Mouse (Mus musculus) C2C12 (cell line): ENCODE results near the gene Zfp90. TPM values are rescaled to one million over a fixed set of nuclear protein-coding genes. Genes with fewer than 3 reads are reported as not detected.
A peak's percentile ranks its signal among the peaks of the same experiment; 100 is the strongest.

Experiments
- H3K27me3 ChIP-seq: one replicate; pipeline ENCODE4 v1.6.1; 2011; ENCODE audit not compliant: control insufficient read depth, insufficient read depth, insufficient read length
- H3K36me3 ChIP-seq: one replicate; pipeline ENCODE4 v1.6.1; 2011; ENCODE audit not compliant: control insufficient read depth, insufficient read depth
- H3K4me3 ChIP-seq: one replicate; pipeline ENCODE4 v1.5.1; 2011; ENCODE audit warnings: mild to moderate bottlenecking, control low read depth; ENCODE audit not compliant: poor library complexity, insufficient read depth, severe bottlenecking
- H3K79me2 ChIP-seq: one replicate; pipeline ENCODE4 v1.6.1; 2011; ENCODE audit not compliant: control insufficient read depth, insufficient read depth
- H3K79me3 ChIP-seq: one replicate; pipeline ENCODE4 v1.6.1; 2011; ENCODE audit warnings: low read depth, control low read depth
- H3ac ChIP-seq: one replicate; pipeline ENCODE3; 2011; ENCODE audit warnings: low read depth; ENCODE audit not compliant: control insufficient read depth, insufficient read length
- CEBPB ChIP-seq: IDR thresholded peaks from one replicate; pipeline ENCODE4 v1.6.1; 2011; ENCODE audit warnings: low read depth, mild to moderate bottlenecking, control low read depth, moderate library complexity
- CTCF ChIP-seq: IDR thresholded peaks from one replicate; pipeline ENCODE4 v1.5.1; 2011; ENCODE audit not compliant: control insufficient read depth, insufficient read depth, insufficient read length
- FOSL1 ChIP-seq: IDR thresholded peaks from one replicate; pipeline ENCODE4 v1.8.0; 2011; ENCODE audit warnings: mild to moderate bottlenecking, low read length; ENCODE audit not compliant: poor library complexity, insufficient read depth, severe bottlenecking
- MAX ChIP-seq: IDR thresholded peaks from one replicate; pipeline ENCODE4 v1.6.1; 2011; ENCODE audit warnings: mild to moderate bottlenecking, control low read depth
- MYOD1 ChIP-seq: IDR thresholded peaks from one replicate; pipeline ENCODE4 v1.6.1; 2011; ENCODE audit warnings: low read depth; ENCODE audit not compliant: control insufficient read depth, insufficient read length
- MYOG ChIP-seq: IDR thresholded peaks from one replicate; pipeline ENCODE4 v1.6.1; 2011; ENCODE audit not compliant: control insufficient read depth, insufficient read length; ENCODE audit errors: extremely low read depth
- USF1 ChIP-seq: IDR thresholded peaks from one replicate; pipeline ENCODE4 v1.6.1; 2011; ENCODE audit warnings: low read depth, mild to moderate bottlenecking, control low read depth, moderate library complexity
- long read RNA-seq, 2 experiments: library from polyadenylated mRNA; unstranded; transcript quantifications; one replicate each; pipeline ENCODE4 v2.0.0; 2019 to 2020
- polyA plus RNA-seq: library from polyadenylated mRNA; unstranded; fragments of >200 nt; fragmentation: generic; extraction: Trizol; gene quantifications from one replicate; pipeline ENCODE4 v1.2.1, GENCODE M21; 2012; ENCODE audit warnings: missing spikeins

Gene Zfp90
- polyA plus RNA-seq, result 3.8 TPM
- long read RNA-seq, experiment 1, transcript Zfp90-206 (4 exons, 3,447 nt), result major isoform, 6 of 6 reads
- long read RNA-seq, experiment 1, partial matches to known transcripts, result 0 of 6 reads
- long read RNA-seq, experiment 1, other reads (novel, unspliced or antisense), result 0 of 6 reads
- long read RNA-seq, experiment 2, transcript Zfp90-201 (4 exons, 2,632 nt), result minor isoform, 11 of 74 reads
- long read RNA-seq, experiment 2, transcript Zfp90-206 (4 exons, 3,447 nt), result major isoform, 49 of 74 reads
- long read RNA-seq, experiment 2, partial matches to known transcripts, result 1 of 74 reads
- long read RNA-seq, experiment 2, other reads (novel, unspliced or antisense), result 12 of 74 reads

DNA sequence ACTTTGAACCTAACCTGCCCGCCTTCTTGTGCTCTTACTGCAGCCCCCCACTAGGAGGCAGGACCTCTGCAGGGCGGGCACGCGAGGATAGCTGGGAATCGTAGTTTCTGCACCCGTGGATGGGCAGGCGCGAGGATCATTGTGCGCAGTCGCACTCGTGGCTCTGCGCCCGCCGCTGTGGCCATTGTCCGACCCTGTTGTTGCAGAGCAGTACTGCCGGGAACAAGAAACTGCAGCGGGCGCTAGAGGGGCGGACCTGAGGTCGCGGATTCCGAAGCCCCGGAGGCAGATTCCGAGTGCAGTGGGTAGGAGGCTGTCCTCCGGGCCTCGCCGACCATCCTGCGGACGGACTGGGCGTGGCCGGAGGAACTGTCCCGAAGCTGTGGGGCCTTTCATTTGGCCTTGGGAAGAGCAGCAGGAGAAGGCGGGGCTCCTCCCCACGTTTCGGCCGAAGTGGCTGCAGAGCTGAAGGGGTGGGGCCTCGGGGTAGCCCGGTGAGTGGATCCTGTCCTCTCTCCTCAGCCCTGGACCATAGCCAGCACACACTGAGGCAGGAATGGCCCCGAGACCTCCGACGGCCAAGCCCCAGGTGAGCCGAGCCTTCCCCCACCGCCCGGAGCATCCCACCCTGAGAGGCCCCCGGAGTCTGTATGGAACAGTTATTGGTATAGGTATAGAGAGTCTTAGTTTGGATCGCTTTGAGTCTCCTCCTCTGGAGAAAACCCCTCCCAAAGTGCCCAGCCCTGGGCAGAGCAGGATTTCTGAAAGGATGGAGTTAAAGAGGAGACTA is at the start of gene Zfp90:
Zfp90 (plus strand) TSS at position 146 of the 790 bp plus-strand sequence.
- no peaks in the 10 kb centered on the region for H3K27me3 ChIP-seq
- H3K36me3 ChIP-seq, result peaks cover 16% of the 10 kb centered on the region
- no peak for TF ChIP-seq FOSL1
- TF ChIP-seq MAX, result peak; percentile 62
- TF ChIP-seq CTCF, result peak; percentile 85
- no peak for TF ChIP-seq MYOD1
- H3K79me3 ChIP-seq, result peaks cover 5% of the 10 kb centered on the region
- H3K79me2 ChIP-seq, result peaks cover 27% of the 10 kb centered on the region
- peak within 1 kb of the TSS; percentile 65 for H3ac ChIP-seq
- peak within 1 kb of the TSS; percentile 49 for H3K4me3 ChIP-seq

GRCm38 (mm10) chr8:106368501-106368900 is 46.6 kb upstream of the Zfp90 start:
- TF ChIP-seq CTCF (no peak), MYOG (no peak), FOSL1 (no peak), MAX (no peak), CEBPB (no peak), MYOD1 (no peak), USF1 (no peak)
- peaks cover 16% of the 10 kb centered on the region for H3K27me3 ChIP-seq
- H3K79me3 ChIP-seq, result no peaks in the 10 kb centered on the region
- no peaks in the 10 kb centered on the region for H3K36me3 ChIP-seq
- no peak overlapping the region for H3ac ChIP-seq
- H3K4me3 ChIP-seq, result no peak overlapping the region
- H3K79me2 ChIP-seq, result no peaks in the 10 kb centered on the region

GRCm38 (mm10) chr8:106369069-106369468 is 46.1 kb upstream of the Zfp90 start:
- no peaks in the 10 kb centered on the region for H3K79me3 ChIP-seq
- TF ChIP-seq MAX, result no peak
- no peak for TF ChIP-seq CEBPB
- TF ChIP-seq USF1, result no peak
- no peak for TF ChIP-seq MYOG
- TF ChIP-seq MYOD1, result no peak
- TF ChIP-seq CTCF, result no peak
- TF ChIP-seq FOSL1, result no peak
- no peaks in the 10 kb centered on the region for H3K36me3 ChIP-seq
- no peak overlapping the region for H3ac ChIP-seq
- H3K27me3 ChIP-seq, result peaks cover 16% of the 10 kb centered on the region
- H3K79me2 ChIP-seq, result no peaks in the 10 kb centered on the region
- no peak overlapping the region for H3K4me3 ChIP-seq

- TF ChIP-seq FOSL1, result no peak
- no peak for TF ChIP-seq MYOD1
- no peak for TF ChIP-seq USF1
- TF ChIP-seq CEBPB, result no peak
- Histone ChIP-seq H3K79me2 (no peaks in the 10 kb centered on the region), H3K79me3 (no peaks in the 10 kb centered on the region), H3K4me3 (no peak overlapping the region), H3K36me3 (no peaks in the 10 kb centered on the region), H3K27me3 (no peaks in the 10 kb centered on the region), H3ac (no peak overlapping the region)
Measured at GRCm38 (mm10) chr8:106375957-106376356, 39.2 kb upstream of the Zfp90 start.

GRCm38 (mm10) chr8:106376862-106377261 is 38.3 kb upstream of the Zfp90 start:
- TF ChIP-seq MYOG, result no peak
- no peak for TF ChIP-seq FOSL1
- no peak for TF ChIP-seq CTCF
- no peak for TF ChIP-seq USF1
- no peak for TF ChIP-seq MYOD1
- no peak for TF ChIP-seq MAX
- no peak for TF ChIP-seq CEBPB
- Histone ChIP-seq H3ac (no peak overlapping the region), H3K79me2 (no peaks in the 10 kb centered on the region), H3K36me3 (no peaks in the 10 kb centered on the region), H3K27me3 (no peaks in the 10 kb centered on the region), H3K4me3 (no peak overlapping the region), H3K79me3 (no peaks in the 10 kb centered on the region)
